Mouse (Mus musculus): ENCODE measurements around the gene Tex21.
"Not testable (repeated sequence)": the region's sequence is repeated elsewhere in the genome, so short reads cannot be mapped to it uniquely, and the experiment has no call there.

The Tex21 gene

GRCm38 (mm10) chr12:76195912-76196708 is 50.4 kb downstream of the Tex21 start:
- DNase-seq (ENCODE audit: low read depth, low spot score) = peak; percentile 83

- DNase-seq (ENCODE audit: low read depth, low spot score) = no peak
These were observed 52.0 kb downstream of the Tex21 start for GRCm38 (mm10) chr12:76194526-76194925.

GRCm38 (mm10) chr12:76190940-76191339 is 55.6 kb downstream of the Tex21 start:
- DNase-seq (ENCODE audit: low read depth, low spot score) = peak; percentile 66

GRCm38 (mm10) chr12:76187849-76188248 is 58.7 kb downstream of the Tex21 start:
- DNase-seq (ENCODE audit: low read depth, low spot score) = peak; percentile 14

- DNase-seq (ENCODE audit: low read depth, low spot score) = no peak
These were observed 60.1 kb downstream of the Tex21 start for GRCm38 (mm10) chr12:76186473-76186872.

GRCm38 (mm10) chr12:76185167-76185816 is 61.3 kb downstream of the Tex21 start:
- DNase-seq (ENCODE audit: low read depth, low spot score) = no peak

GRCm38 (mm10) chr12:76184271-76184670 is 62.3 kb downstream of the Tex21 start:
- no peak for DNase-seq (ENCODE audit: low read depth, low spot score)

GRCm38 (mm10) chr12:76182831-76183230 is 63.7 kb downstream of the Tex21 start:
- no peak for DNase-seq (ENCODE audit: low read depth, low spot score)

GRCm38 (mm10) chr12:76181471-76181870 is 65.1 kb downstream of the Tex21 start:
- no peak for DNase-seq (ENCODE audit: low read depth, low spot score)

- DNase-seq (ENCODE audit: low read depth, low spot score) = no peak
These were observed 66.1 kb downstream of the Tex21 start for GRCm38 (mm10) chr12:76180442-76180841.

GRCm38 (mm10) chr12:76179527-76179926 is 67.0 kb downstream of the Tex21 start:
- DNase-seq (ENCODE audit: low read depth, low spot score) = no peak

GRCm38 (mm10) chr12:76179051-76179450 is 67.5 kb downstream of the Tex21 start:
- DNase-seq (ENCODE audit: low read depth, low spot score) = no peak

GRCm38 (mm10) chr12:76177864-76178518 is 68.6 kb downstream of the Tex21 start:
- DNase-seq (ENCODE audit: low read depth, low spot score) = peak; percentile 80

GRCm38 (mm10) chr12:76177000-76177863 is 69.3 kb downstream of the Tex21 start, which contains the start of gene Esr2:
Gene Esr2, minus strand, starts transcription at chr12:76177259.
- DNase-seq (ENCODE audit: low read depth, low spot score) = peak; percentile 46

GRCm38 (mm10) chr12:76165641-76166040 is 80.9 kb downstream of the Tex21 start:
- DNase-seq (ENCODE audit: low read depth, low spot score) = no peak

- DNase-seq (ENCODE audit: low read depth, low spot score) = not testable (repeated sequence)
These were observed 94.2 kb downstream of the Tex21 start for GRCm38 (mm10) chr12:76152389-76152788.
